Mouse (Mus musculus) left cerebral cortex, postnatal 4 days (tissue): Measurements from ENCODE around the gene Plekhd1. TPM values are rescaled to one million over a fixed set of nuclear protein-coding genes. Genes with fewer than 3 reads are reported as not detected.
A peak's percentile ranks its signal among the peaks of the same experiment; 100 is the strongest.

Experiments used
- DNase-seq: peaks from one replicate; pipeline ENCODE4 v3.0.0-alpha.2; 2022
- intact Hi-C: fragments of 180-260 bp; cut with DNase I; formaldehyde crosslinking; loops from one replicate; pipeline ENCODE4 v1.15.1; 2025
- total RNA-seq, 2 experiments: library from RNA; stranded (reverse); gene quantifications; 2 replicates each; pipeline ENCODE4 v1.2.3; 2021

Gene Plekhd1
- total RNA-seq, 2 experiments from 2014 or later, result 1.4 to 1.6 TPM

GRCm38 (mm10) chr12:80698526-80699143 is 6.2 kb downstream of the Plekhd1 start:
- intact Hi-C loops, result no loop called here
- DNase-seq, result no peak

DNA sequence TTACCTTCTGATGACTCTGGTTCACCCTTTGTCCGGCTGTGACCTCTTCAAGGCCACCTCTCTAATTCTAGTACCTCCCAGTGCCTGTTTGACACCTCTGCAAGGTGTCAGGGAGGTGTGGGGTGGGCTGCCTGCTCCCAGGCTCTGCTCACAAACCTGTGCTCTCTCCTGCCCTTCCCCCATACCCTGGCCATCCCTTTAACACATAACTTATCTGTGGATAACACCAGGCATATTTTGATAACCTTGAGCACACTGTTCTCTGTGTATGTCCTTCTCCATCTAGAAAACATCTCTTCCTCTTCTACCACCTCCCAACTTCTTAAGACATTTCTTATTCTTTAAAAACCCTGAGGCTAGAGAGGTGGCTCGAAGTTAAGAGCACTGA is 6.7 kb downstream of the Plekhd1 start:
- intact Hi-C loops, result no loop called here
- DNase-seq, result no peak

DNA sequence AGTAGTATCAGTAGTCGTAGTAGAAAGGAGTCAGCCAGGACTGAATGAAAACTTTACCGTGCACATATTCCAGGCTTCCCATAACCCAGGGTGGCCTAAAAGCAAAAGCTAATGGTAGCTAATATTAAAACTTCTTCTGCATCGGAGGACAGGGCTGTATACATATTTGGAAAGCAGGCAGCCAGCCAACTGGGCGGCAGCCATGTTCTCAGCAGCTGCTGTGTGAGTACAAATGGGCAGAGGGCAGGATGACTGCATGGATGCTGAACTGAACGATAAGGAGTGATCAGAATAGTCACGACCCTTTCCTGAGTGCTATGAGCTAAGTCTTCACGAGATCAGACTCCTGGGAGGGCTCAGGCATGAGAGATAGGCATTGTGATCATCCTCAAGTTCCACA is 8.9 kb downstream of the Plekhd1 start:
- DNase-seq, result peak; percentile 64

DNA sequence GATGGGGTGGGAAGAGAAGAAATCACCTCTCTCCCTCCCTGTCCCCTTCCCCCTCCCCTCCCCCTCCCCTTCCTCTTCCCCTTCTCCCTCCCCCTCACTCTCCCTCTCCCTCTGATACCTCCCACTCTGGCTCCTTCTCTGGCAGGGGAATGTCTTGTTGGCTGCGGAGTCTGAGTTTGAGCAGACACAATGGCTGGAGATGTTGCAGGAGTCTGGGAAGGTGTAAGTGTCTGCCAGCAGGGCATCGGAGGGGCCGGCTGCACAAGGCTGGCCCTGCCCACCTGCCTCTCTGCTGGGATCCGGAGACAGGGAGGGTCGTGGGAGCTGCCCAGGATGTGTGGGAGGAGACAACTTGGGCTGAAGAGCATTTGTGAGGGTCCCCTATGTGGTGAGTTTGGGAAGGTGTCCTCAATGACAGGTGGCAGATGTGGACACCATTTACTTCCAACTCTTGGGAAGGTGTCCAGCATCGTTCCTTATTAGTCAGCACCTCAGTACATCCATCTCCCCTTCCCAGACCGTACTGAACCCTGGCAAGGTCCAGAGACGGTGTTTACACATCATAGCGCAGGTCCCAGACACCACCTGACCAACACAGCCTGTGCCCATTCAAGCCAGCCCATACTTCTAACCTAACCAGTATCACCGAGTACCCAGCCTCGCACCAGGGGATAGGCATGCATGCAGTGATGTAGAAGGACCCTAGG is 14.0 kb downstream of the Plekhd1 start:
- intact Hi-C loops, result no loop called here

More for the DNA sequence above, 8.9 kb downstream of the Plekhd1 start:
- intact Hi-C loops, result no loop called here

GRCm38 (mm10) chr12:80706915-80707604 is 14.7 kb downstream of the Plekhd1 start:
- DNase-seq, result peak; percentile 78
- intact Hi-C loops, result no loop called here

More for the DNA sequence above, 14.0 kb downstream of the Plekhd1 start:
- no peak for DNase-seq

GRCm38 (mm10) chr12:80715915-80716314 is 23.5 kb downstream of the Plekhd1 start:
- intact Hi-C loops, result no loop called here

GRCm38 (mm10) chr12:80719141-80719540 is 26.8 kb downstream of the Plekhd1 start:
- DNase-seq, result no peak
- intact Hi-C loops, result no loop called here

More at GRCm38 (mm10) chr12:80715915-80716314, 23.5 kb downstream of the Plekhd1 start:
- DNase-seq, result no peak

- intact Hi-C loops, result no loop called here
Measured at GRCm38 (mm10) chr12:80720507-80720906, 28.1 kb downstream of the Plekhd1 start.

DNA sequence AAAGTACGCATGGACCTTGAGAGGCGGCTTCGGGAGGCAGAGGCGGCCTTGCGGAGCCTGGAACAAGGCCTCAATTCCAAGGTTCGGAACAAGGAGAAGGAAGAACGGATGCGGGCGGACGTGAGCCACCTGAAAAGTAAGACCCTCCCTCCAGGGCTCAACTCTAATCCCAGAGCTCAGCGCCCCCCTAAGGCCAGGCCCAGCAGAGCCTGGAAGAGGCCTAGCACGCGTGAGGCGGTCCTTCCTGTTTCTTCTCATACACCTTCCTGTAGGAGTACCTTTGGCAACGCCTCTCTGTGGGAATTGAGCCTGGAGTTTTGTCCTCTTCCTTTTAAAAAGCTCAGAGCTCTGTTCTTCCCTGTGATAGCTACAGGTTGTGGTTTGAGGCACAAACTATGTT is 29.1 kb downstream of the Plekhd1 start:
- DNase-seq, result no peak
- intact Hi-C loops, result no loop called here

More at GRCm38 (mm10) chr12:80720507-80720906, 28.1 kb downstream of the Plekhd1 start:
- DNase-seq, result no peak

DNA sequence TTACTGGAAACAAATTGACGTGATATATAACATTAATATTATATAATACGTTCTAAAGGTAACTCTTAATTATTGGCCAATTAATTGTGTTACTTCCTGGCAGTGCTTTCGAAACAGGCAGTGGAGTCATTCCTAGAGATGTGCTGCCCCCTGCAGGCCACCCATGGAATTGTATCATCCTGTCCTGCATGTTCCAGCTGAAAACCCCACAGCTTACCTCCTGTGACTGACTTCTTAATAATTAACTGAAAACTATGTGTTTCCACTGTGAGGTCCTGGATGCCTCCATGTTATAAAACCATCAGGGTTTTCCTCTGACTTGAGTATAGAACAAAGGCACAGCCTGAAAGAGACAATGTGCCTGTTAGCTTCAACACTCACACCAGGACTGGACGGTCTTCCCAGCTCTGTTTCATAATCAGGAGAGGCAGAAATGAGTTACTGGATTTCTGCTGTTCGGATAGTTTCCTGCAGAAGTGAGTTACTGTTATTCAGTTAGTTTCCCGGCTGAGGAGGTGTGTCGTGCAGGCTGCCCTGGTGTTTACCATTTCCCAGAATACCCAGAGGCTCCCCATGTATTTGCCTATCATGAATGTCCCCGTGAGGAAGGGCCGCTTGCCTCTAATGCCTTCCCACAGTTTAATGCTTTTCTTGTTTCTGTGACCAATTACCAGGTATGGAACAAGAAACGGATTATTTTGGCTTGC is 32.6 kb downstream of the Plekhd1 start:
- DNase-seq, result peak; percentile 89
- intact Hi-C loops, result no loop called here

- DNase-seq, result no peak
- intact Hi-C loops, result no loop called here
Measured at GRCm38 (mm10) chr12:80728207-80728606, 35.8 kb downstream of the Plekhd1 start.

DNA sequence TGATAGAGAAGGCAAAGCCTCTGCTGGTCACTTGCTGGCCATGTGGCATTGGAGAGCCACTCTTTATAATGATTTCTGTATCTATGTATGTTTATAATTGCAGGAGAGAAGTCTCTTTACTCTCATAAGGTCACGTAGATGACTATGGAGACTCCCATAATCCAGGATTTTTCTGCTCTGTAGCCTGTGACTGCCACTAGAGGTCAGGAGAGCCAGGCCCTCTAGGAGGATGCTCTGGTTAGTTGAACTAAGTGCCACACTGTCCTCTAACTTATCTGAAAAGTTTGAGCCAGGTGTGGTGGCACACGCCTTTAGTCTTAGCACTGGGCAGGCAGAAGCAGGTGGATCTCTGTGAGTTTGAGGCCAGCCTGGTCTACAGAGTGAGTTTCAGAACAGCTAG is 36.4 kb downstream of the Plekhd1 start:
- intact Hi-C loops, result no loop called here
- no peak for DNase-seq

- no peak for DNase-seq
Measured at GRCm38 (mm10) chr12:80729758-80730530, 37.6 kb downstream of the Plekhd1 start.

DNA sequence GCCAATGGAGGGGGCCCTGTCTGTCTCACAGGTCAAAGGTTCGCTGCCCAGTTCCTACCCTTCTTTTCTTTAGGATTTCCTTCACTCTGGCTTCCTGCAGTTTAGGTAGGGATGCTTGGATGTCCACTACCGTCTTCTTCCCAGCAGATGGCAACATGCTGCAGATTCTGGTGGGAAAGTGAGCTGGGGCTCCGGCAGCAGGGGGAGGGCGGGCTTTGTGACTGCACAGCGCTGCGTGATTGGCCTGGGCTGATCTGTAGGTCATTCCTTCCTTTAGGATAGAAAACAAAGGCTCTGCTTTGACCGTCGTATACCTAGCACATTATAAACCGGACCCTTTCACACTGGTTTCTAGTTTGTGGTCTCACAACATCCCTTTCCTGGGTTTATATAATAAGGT is 38.2 kb downstream of the Plekhd1 start:
- intact Hi-C loops, result loop anchor here (2.0 kb wide), 1 partner anchor 30 kb away; the partner anchor contains the start of gene Ccdc177
- DNase-seq, result peak; percentile 85

More at GRCm38 (mm10) chr12:80729758-80730530, 37.6 kb downstream of the Plekhd1 start:
- intact Hi-C loops, result loop anchor here (2.0 kb wide), 1 partner anchor 31 kb away; the partner anchor contains the start of gene Ccdc177

- DNase-seq, result no peak
- intact Hi-C loops, result no loop called here
Measured at GRCm38 (mm10) chr12:80734526-80735470, 42.4 kb downstream of the Plekhd1 start.

GRCm38 (mm10) chr12:80736464-80737282 is 44.3 kb downstream of the Plekhd1 start:
- DNase-seq, result peak; percentile 88
- intact Hi-C loops, result no loop called here

- no peak for DNase-seq
- intact Hi-C loops, result no loop called here
Measured at GRCm38 (mm10) chr12:80737283-80737600, 44.9 kb downstream of the Plekhd1 start.

GRCm38 (mm10) chr12:80739482-80739881 is 47.1 kb downstream of the Plekhd1 start:
- DNase-seq, result no peak
- intact Hi-C loops, result no loop called here
